Mouse (Mus musculus): ENCODE measurements at regions not wholly inside any gene's neighbourhood (a gene's known extent, or its start where the extent isn't known, plus 50 kb on each side); places are given as distances from the start of the nearest gene placed in this dataset.

- H3K36me3 ChIP-seq (ENCODE audit: insufficient read depth, low read length): no peaks in the 10 kb centered on the region
- no peak overlapping the region for H3K4me3 ChIP-seq (replicated peaks; ENCODE audit: low read depth, low read length)
- H3K4me2 ChIP-seq (ENCODE audit: low read length): no peak overlapping the region
- no peaks in the 10 kb centered on the region for H3K27me3 ChIP-seq (ENCODE audit: insufficient read depth, low read length)
- no peak for ATAC-seq (replicated peaks; ENCODE audit: low FRiP score, low read depth)
- no peak for TF ChIP-seq CTCF (IDR thresholded peaks at IDR 0.05; ENCODE audit: low read depth)
- H3K9ac ChIP-seq (ENCODE audit: low read depth, low read length): no peak overlapping the region
- no peak overlapping the region for H3K27ac ChIP-seq
- H3K9me3 ChIP-seq (replicated peaks; ENCODE audit: low read length): no peaks in the 10 kb centered on the region
- no peaks in the 10 kb centered on the region for H3K4me1 ChIP-seq (replicated peaks; ENCODE audit: insufficient read depth, low read length)
- no peak for DNase-seq (ENCODE audit: low spot score)
These were observed 1077.8 kb upstream of the Kcnd2 start for GRCm38 (mm10) chr6:20137546-20137945.
